Mouse (Mus musculus): Measurements from ENCODE around the gene Hs6st1. TPM values are rescaled to one million over a fixed set of nuclear protein-coding genes. Genes with fewer than 3 reads are reported as not detected.

The Hs6st1 gene
- polyA plus RNA-seq, 1 experiment from 2014 or later = 18.9 TPM

DNA sequence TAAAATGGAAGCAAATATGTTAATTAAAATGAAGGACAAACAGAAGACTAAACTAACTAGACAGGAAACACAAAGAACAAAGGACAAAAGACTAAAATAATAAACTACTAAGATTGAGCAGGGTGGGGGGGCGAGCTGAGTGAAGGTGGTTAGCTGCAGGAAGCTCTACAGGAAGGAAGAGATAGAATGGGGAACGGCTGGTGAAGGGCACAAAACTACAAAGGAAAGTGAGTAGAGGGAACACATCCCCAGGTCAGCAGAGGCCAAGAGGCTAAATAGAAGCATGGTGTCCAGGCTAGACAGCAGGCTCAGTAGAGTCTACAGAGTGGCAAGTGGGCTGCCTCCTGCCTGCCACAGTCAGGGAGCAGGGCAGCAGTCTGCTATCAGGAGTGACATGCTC, 80.6 kb downstream of the Hs6st1 start:
- WGBS = 87% methylated on average over 2 of the region's 2 CpGs
- Histone ChIP-seq H3K4me1 (replicated peaks; ENCODE audit: control insufficient read depth, insufficient read depth, low read length) (no peaks in the 10 kb centered on the region), H3K4me3 (replicated peaks; ENCODE audit: low read length) (no peak overlapping the region), H3K4me2 (replicated peaks) (no peak overlapping the region), H3K27ac (no peak overlapping the region), H3K36me3 (replicated peaks; ENCODE audit: control insufficient read depth, insufficient read depth) (peaks cover 95% of the 10 kb centered on the region), H3K9me3 (ENCODE audit: control insufficient read depth, low read length) (no peaks in the 10 kb centered on the region), H3K9ac (no peak overlapping the region), H3K27me3 (ENCODE audit: control insufficient read depth, insufficient read depth, low read length) (no peaks in the 10 kb centered on the region)
- no peak for DNase-seq (ENCODE audit: low spot score)
- ATAC-seq (ENCODE audit: low FRiP score) = no peak

DNA sequence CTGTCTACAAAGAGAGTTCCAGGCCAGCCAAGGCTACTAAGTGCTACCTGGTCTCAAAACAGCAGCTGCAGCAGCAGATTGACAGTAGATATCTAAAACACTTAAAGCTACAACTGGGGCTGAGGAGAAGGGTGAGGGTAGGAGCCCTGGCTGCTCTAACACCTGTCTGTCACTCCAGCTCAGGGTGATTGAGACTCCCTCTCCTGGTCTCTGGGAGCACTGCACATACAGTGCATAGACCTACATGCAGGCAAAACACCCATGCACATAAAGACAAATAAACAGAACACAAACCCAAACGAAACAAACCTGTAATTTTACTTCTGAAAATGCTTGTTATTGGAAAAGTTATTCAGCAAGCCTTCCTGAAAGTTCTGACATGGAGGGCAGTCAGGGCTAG, 81.2 kb downstream of the Hs6st1 start:
- no peaks in the 10 kb centered on the region for H3K27me3 ChIP-seq (ENCODE audit: control insufficient read depth, insufficient read depth, low read length)
- H3K36me3 ChIP-seq (replicated peaks; ENCODE audit: control insufficient read depth, insufficient read depth) = peaks cover 95% of the 10 kb centered on the region
- H3K4me1 ChIP-seq (replicated peaks; ENCODE audit: control insufficient read depth, insufficient read depth, low read length) = no peaks in the 10 kb centered on the region
- no peak overlapping the region for H3K4me3 ChIP-seq (replicated peaks; ENCODE audit: low read length)
- 77% methylated on average over 1 of the region's 1 CpGs for whole genome bisulfite sequencing
- DNase-seq (ENCODE audit: low spot score) (no peak), ATAC-seq (ENCODE audit: low FRiP score) (no peak)
- H3K27ac ChIP-seq = no peak overlapping the region
- no peaks in the 10 kb centered on the region for H3K9me3 ChIP-seq (ENCODE audit: control insufficient read depth, low read length)
- H3K4me2 ChIP-seq (replicated peaks) = no peak overlapping the region
- H3K9ac ChIP-seq = no peak overlapping the region

Small RNA genes lying within 50 kb of the gene (microRNA-seq; reads per million reads assigned to microRNA genes)
- gene Mir6897 = 5.7 reads per million, percentile 23 among the genes with 10 or more reads in this experiment

Other genes starting within 250 kb of the Hs6st1 start
- 59.8 and 65.4 TPM in 2 replicates for gene Uggt1, start 176.3 kb downstream of the Hs6st1 start, polyA plus RNA-seq (2014; fragmentation: Nextera tagmentation; extraction: Ambion mirVana)
- 1.5 and 1.7 TPM in 2 replicates for gene Neurl3, start 206.3 kb downstream of the Hs6st1 start, polyA plus RNA-seq (2014; fragmentation: Nextera tagmentation; extraction: Ambion mirVana)
- 4.3 and 5.8 TPM in 2 replicates for gene Arid5a, start 239.3 kb downstream of the Hs6st1 start, polyA plus RNA-seq (2014; fragmentation: Nextera tagmentation; extraction: Ambion mirVana)